Mouse (Mus musculus): ENCODE results near the gene Kat6b. TPM values are rescaled to one million over a fixed set of nuclear protein-coding genes. Genes with fewer than 3 reads are reported as not detected.
"Not testable (repeated sequence)": the region's sequence is repeated elsewhere in the genome, so short reads cannot be mapped to it uniquely, and the experiment has no call there.

Kat6b gene
- 10 to 100 TPM; 38.7 to 39.5 TPM for total RNA-seq (2021)

DNA sequence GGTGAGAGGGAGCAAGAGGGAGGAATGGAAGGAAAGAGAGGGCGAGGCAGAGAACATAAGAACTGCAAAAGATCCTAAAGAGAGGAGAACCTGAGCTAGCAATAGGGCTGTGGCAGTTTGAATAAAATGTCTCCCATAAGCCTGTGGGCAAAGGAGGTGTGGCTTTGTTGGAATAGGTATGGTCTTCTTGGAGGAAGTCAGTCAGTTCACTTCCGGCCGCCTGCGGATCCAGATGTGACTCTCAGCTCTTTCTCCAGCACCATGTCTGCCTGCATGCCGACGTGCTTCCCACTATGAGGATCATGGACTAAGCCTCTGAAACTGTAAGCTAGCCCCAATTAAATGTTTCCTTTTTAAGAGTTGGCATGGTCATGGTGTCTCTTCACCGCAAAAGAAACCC lies at the start of gene Kat6b:
Gene Kat6b, plus strand, starts transcription at position 204 of the 400 bp plus-strand sequence.
- DNase-seq, result no peak

DNA sequence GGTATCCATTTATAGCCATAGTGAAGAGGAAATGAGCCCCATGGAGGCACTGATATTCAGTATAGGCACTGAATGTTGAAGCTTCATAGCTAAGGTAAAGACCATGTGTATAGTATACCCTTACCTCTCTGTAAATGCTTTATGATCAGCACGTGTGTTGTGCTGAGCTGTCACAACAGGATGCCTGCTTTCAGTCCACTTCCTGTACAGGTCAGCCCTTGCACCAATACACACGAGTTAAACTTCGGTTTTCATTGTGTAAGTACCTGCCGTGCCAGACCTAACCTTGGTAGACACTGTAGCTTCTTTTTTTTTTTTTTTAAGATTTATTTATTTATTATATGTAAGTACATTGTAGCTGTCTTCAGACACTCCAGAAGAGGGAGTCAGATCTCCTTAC lies 47.8 kb upstream of the Kat6b start:
- DNase-seq, result no peak

DNA sequence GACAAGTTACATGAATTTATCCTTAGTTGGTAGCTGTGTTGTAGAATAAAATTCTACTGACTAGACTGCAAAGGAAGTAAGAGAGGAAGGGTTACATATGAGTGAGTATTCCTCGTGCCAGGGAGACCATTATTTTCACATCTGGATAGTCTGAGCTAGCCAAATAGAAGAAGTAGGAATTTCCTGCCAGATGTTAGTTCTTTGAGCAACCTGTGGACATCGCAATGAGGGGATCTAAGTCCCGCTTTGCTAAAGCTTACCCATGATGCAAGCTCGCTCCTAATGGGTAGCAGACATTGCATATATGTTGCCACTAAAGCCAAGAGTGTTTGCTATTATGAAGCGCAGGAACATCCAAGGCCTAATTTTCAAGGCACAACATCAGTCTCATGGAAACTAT lies 47.2 kb upstream of the Kat6b start:
- DNase-seq, result no peak

DNA sequence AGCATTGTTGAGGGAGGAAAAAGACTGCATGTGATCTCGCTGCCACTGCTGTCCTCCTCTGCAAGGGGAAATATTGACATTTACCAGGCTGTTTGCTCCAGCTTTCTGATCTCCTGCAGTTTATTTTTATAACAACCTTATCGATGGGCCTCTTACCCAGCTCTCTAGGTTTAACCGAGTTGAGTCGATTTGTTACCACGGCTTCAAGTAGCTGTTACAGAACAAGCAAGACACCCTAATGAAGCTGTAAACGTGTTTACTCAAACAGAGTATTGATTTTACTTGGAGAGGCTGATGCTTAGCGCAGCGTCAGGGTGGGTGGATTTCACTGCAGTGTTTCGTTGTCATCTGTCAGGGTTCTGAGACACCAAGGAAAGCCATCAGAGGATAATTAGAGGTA lies 46.5 kb upstream of the Kat6b start:
- DNase-seq, result no peak

DNA sequence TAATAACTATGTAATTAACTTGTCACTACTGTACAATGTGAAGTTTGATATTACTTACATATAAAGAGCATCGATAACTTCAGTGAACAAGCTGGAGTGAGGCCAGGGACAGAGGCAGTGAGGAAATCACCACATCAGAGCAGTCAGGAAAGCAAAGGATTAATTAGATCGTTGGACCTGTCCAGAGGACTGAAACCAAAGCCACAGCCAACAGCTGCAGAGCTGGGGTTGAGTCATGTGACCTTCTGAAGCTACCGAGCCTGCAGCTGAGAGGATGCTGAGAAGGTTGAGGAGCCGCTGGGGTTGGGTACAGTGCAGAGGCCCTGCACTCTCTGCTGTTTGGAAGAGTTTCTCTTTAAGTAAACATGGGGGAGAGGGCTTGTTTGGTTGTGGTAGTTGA lies 41.4 kb upstream of the Kat6b start:
- DNase-seq, result no peak

DNA sequence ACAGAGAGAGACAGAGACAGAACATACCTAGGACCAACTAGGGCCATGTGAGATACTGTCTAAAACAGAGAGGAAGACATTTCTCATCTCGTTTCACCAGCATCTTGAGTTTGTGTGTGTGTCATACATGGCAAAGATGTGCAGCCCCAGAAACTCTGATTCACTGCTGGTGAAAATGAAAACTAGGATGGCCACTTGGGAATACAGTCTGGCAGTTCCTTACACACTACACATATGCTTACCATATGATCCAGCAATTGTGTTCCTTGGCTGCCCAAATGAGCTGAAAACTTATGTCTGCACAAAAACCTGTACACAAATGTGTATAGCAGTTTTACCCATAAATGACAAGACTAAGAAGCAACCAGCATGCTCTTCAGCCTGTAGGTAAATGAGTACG lies 40.7 kb upstream of the Kat6b start:
- DNase-seq, result no peak

DNA sequence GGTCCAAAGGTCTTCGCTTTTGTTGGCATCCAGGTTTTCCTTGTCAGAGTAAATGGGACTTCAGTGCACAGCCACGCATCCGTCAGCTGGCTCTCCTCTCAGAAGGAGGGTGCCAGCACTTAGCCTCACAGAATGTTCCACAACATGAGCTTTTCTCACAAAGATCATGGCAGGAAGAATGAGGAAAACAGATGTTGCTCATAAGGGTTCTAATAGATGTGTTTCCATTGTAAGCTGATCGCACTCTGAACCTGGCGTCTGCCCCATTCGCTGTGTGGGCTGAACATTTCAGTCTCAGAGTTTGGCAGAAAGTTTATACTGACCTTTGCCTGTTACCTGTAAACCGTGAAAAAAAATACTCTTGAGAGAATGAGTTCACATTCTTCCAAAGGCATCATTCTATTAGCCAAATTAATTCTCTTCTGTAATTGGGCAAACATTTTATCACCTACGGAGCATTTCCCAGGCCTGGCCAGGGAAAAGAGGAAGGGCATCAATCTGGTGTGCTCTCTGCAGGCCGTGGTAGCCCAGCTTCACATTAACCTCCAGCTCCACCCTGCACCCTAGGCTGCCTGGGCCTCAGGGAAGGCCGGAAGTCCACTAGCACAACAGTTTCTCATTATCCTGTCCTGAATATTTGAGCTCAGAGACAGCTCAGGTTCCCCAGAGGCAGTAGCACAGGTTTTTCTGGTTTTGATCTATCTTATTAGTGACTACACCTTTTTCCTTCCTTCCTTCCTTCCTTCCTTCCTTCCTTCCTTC lies 39.3 kb upstream of the Kat6b start:
- DNase-seq, result no peak

DNA sequence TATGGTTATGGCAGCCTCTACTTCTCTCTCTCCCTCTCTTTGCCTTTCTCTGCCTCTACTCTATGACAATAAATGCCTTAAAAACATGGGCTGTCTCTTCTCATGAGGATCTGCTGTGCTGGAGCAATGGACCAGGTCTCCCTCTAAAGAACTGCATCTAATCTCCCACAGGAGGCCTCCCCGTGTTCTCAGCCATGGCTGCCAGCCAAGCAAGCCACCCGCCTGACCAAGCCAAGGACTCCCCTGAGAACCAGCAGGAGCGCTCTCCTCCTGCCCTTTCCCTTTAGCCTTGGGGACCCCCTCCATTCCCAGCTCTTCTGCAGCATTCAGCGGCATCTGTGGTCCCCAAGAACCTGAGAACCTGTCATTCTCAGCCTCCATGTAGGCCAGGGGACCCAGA lies 28.7 kb upstream of the Kat6b start:
- DNase-seq, result peak; percentile 63

DNA sequence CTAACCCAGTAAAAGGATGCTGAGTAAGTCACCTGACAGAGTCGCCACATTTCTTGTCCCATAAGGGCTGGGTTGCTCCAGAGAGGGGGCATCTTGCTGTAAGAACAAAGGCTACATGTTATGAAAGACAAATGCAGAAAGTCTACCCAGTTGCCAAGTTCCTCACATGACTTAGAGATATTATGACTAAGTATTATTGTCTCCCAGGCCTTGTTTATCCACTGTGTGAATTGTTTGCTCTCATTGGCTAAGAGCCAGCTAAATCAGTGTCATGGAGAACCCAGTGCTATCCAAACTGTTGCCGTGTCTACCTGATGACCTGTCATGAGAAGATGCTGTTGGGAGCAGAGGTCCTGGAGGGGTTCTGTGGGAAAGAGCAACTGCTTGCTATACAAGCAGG lies 27.3 kb upstream of the Kat6b start:
- DNase-seq, result no peak

DNA sequence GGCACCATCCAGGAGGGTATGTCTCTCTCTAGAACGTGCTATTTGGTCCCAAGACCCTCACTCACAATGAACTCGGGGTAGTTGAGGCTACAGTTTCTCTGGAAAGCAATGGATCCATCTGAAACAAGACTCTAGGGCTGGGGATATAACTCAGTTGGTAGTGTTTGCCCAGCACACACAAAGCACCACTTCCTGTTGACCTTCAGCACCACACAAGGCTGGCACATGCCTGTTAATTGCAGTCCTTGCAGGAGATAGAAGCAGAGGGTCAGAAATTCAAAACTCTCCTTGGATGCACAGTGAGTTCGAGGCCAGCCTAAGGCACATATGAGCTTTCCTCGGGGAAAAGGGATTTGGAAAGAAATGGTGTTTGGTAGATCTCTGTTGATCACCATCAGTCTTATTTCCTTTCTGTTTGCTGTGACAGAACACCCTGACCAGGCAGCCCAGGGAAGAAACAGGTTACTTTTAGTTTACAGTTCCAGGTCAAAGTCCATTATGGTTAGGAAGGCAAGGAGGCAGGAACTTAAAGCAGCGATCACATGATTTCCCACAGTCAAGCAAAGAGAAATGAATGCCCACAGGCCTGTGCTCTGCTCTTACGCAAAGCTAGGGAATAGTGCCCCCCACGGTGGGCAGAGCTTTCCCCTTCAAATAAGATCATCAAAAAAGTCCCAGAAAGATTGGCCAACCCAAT lies 25.4 kb upstream of the Kat6b start:
- no peak for DNase-seq

DNA sequence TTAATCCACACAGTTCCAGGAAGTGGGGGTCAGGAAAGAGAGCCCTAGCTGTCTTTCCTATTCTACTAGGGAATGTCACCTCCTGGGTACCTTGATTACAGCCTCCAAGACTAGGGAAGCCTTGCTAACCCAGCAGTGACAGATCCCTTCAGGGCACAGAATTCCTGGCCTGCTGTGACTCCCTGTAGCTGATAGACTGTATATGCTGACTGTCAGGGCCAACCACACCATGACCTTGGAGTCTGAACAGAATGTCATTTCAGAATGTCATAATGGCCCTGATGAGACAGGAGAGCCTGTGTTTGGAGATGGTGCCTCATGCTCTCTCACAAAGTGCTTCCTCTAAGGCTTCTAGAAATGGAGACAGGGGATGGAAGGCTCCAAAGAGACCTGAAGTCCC lies 24.7 kb upstream of the Kat6b start:
- DNase-seq, result no peak

DNA sequence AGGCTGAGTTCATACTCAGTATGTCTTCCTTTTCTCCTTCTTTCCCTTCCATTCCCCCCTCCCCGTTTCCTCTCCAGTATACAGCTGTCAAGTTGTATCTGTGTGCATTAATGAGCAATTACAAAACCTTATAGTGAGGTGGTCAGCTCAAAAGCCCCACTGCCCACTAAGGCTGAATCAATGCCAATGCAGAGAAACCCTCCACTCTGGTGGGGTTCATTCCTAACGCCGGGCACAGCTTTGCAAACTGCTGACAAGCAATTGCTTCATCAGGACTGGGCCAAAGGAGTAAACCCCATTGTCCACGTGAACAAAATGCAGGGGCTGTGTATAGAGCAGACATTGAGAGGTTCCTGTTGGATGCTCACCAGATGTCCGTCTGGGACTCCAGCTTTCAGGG lies 23.4 kb upstream of the Kat6b start:
- DNase-seq, result no peak

DNA sequence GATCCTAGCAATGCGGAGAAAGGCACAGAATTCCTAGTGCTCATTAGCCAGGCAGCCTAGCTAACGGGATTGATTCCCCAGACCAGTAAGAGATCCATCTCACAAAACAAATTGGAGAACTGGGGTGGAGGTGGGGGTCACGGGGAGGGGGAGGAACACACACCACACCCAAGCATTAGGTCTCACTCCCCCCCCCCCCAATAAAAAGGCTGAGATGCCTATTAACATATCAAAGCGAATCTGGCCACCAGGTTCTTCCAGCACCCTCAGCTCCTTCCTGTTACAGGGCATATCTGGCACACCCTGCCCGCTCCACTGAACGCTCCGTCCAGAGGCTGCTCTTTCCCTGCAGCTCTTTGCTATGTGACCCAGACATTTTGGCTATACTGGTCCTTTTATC lies 22.5 kb upstream of the Kat6b start:
- no peak for DNase-seq

DNA sequence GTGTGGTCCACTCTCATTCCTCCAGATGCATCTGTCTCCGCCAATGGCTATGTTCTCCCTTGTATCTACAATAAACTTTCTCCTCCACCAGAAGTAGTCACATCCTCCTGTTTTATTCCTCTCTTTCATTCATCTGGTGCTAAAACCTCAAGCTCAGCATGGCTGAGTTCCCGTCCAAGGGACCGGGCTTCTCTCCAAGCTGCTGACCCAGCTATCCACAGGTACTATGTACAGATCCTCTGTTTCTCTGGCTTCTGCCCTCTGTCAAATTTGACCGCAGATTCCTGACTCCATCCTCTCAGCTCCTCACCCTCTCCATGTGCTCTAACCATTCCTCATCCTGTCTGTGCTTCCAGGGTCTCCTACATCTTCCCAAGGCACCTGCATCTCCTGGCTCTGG lies 22.1 kb upstream of the Kat6b start:
- no peak for DNase-seq

DNA sequence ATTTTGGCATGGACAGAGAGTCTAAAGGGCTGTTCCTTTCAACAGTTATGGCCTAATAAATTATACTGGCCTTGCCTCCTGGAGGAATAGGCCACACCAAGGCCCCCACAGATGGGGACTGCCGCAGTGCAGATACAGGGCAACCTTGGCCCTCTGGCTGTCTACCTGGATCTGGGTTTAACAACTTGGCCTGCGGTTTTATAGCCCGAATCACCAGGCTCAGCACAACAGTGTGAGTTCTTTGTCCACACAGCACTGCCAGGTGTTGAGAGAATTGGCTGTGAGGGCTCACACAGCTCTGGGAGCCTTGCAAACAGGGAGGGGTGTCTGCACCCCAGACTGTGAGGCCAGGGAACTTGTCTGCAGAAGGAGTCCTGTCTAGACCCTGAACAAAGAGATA lies 18.8 kb upstream of the Kat6b start:
- DNase-seq, result no peak

DNA sequence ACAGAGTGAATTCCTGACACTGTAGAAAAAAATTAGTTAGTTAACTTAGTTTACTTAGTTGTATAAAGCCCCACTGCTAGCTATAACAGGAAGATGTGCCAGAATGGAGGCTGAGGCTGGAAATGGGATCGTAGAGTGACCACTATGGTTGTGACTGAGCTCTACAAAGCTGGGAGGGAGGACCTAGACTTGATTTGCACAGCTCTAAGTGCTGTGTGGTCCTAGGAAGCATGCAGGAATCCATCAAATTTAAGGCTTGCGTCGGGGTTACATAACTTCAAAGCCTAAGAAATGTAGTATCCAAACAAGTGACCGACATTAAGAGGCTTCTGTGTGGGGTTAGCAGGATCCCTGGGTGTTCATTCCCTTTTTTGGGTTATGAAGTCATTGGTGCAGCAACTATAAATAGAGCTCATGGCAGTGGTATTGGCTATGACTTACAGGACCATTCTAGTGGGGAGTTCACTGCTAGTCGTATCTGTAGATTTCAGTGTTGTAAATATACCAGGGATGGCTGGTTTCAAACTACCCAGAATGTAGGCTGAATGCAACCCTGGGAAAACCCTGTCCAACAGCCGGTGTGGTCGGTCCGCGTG lies 18.0 kb upstream of the Kat6b start:
- no peak for DNase-seq

DNA sequence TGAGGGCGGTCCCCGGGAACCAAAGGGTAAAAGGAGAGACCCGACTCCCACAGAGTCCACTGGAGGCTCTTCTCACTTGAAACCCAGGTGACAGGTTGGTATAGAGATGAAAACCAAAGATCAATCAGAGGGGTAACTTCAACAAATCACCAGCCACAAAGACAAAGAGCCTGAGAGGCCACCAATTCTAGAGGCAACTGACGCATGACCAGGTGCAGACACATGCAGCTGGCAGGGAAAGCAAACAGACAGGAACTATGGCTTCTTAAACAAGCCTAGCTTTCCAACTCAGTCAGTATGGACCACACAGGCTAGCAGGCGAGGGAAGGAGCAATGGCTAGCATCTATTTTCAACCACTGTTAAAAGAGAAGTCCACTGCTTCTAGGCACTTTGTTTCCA lies 10.8 kb upstream of the Kat6b start:
- no peak for DNase-seq

DNA sequence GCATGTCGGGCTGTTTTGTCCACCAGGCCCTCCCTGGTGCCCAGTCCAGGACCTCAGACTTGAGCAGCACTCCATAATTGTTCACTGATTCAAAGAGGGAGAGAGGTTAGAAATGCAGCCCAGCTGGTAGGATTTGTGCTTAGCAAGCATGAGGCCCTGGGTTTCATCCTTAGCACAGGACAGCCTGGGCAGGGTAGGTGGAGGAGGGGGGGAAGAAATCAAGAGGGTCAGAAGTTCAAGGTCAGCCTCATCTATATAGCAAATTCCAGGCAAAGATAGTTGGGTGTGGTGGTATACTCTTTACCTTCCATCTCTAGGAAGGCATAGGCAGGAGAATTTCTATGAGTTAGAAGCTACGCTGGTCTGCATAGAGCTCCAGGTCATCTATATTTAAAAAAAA lies 9.3 kb upstream of the Kat6b start:
- no peak for DNase-seq

DNA sequence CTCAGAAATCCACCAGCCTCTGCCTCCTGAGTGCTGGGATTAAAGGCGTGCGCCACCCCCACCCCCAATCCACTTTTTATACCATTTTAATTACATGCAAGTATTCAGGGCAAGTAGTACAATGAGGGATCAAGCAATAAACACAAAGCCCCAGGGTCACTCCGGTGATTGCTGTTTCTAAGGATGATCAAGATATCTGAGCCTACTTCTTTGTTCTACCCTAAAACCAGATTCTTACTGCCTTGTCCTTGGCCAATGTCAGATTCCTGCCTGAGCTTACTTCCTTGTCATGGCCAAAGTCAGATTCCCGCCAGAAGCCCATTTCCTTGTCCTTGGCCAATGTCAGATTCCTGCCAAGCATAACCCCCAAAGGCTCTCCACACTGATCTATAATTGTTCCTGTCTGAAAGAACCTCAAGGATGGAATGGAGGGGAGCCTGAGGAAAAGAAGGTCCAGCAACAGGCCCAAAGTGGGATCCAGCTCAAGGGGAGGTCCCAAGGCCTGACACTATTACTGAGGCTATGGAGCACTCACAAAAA lies 6.6 kb upstream of the Kat6b start:
- not testable (repeated sequence) for DNase-seq

DNA sequence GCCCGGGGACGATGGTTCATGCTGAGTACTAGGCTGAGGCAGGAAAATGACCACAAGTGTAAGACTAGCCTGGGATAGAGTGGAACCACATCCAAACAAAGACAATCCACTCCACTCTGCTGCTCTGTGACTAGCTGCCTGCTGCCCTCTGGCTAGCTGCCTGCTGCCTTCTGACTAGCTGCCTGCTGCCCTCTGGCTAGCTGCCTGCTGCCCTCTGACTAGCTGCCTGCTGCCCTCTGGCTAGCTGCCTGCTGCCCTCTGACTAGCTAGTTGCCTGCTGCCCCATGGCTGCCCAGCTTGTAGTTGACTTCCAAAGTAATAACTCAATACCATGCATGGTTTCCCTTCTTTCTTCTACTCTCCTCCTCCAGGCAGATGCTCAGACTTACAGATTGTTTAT lies 4.1 kb upstream of the Kat6b start:
- DNase-seq, result no peak

DNA sequence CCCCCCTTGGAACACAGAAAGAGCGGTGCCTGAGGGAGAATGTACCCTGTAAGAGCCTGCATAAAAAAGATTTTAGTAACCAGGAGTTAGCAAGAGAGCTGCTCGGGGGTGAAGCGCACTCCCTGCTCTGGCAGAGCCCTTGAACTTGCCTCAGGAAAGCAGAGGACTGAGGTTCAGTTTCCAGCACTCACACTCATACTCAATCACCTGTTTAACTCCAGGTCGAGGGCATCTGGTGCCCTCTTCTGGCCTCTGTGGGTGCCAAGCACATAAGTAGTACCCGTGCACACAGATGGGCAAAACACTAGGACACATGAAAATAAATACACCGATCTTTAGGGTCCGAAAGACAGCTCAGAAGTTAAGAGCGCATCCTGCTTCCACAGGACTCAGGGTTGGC lies 1.7 kb upstream of the Kat6b start:
- no peak for DNase-seq

DNA sequence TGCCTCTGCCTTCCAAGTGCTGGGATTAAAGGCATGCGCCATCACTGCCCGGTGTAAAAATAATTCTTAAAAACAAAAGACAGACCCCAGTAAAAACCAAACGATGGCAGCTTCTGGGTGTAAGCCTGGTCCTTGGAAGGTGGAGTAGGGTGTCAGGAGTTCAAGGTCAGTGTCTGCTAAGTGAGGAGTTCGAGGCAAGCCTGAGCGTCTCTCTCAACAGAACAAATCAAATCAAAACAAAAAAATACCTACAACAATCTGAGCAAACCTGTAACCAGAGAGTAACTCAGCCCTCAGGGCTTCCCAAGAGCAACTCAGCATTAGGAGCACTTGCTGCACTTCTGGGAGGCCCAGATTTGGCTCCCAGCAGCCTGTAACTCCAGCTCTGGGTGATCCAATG lies 1.0 kb upstream of the Kat6b start:
- no peak for DNase-seq

DNA sequence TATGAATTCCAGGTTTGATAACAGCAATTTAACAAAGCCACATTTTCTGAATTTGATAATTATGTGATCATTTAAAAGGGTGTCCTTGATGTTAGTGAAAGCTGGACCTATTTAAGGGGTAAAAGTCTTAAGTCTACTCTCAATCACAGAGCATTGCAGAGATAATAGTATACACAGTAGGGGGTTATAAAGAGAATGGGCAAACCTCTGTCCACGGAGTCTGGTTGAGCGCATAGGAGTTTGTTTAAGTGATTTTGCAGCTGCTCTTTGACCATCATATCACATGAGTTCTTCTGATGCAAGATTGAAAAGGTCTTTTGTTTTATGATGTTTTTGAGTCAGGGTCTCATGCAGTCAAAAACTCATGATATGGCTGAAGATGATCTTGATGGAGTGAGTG lies 3.0 kb downstream of the Kat6b start:
- no peak for DNase-seq

DNA sequence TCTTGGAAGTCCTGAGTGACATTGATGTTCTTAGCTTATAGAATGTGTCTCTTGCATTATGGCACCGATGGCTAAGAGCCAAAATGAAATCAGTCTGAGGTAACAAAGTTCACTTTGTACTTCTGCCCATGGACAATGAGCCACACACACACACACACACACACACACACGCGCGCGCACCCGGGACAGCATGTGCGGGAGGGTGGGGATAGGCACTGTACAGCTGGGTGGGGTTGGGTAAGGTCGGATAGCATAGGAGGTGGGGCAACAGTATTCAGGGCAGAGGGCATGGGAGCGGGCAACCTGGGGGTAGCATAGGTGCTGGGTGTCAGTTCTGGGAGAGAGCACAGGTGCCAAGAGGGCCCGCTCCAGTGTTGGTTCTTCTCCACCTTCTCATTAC lies 3.5 kb downstream of the Kat6b start:
- no peak for DNase-seq

All from heart, postnatal 4 days (tissue).